Mouse (Mus musculus) liver, adult 2 months (tissue): ENCODE measurements around the gene Phc2. TPM values are rescaled to one million over a fixed set of nuclear protein-coding genes. Genes with fewer than 3 reads are reported as not detected.

Experiments used
- DNase-seq: peaks from one replicate; pipeline ENCODE4 v3.0.0-alpha.2; 2011; ENCODE audit warnings: low read depth, low spot score; ENCODE audit errors: extremely low read depth
- H3K27ac ChIP-seq: fragments of 200-500 bp; replicated peaks from 2 replicates; pipeline ENCODE4 v1.5.1; 2012; ENCODE audit warnings: low read depth, mild to moderate bottlenecking, control low read depth, inconsistent platforms, low read length; ENCODE audit not compliant: insufficient read depth
- H3K27me3 ChIP-seq: fragments of 200-500 bp; 2 replicates; pipeline ENCODE4 v1.6.1; 2012; ENCODE audit warnings: mild to moderate bottlenecking, moderate library complexity, low read length, inconsistent platforms; ENCODE audit not compliant: control insufficient read depth, insufficient read depth
- H3K36me3 ChIP-seq: fragments of 200-500 bp; 2 replicates; pipeline ENCODE4 v1.6.1; 2012; ENCODE audit warnings: low read length, inconsistent platforms; ENCODE audit not compliant: control insufficient read depth, insufficient read depth
- H3K4me1 ChIP-seq: fragments of 200-500 bp; 2 replicates; pipeline ENCODE4 v1.6.1; 2011; ENCODE audit warnings: low read length; ENCODE audit not compliant: control insufficient read depth, insufficient read depth
- H3K4me3 ChIP-seq: fragments of 200-500 bp; 2 replicates; pipeline ENCODE4 v1.5.1; 2011; ENCODE audit warnings: low read depth, mild to moderate bottlenecking, control low read depth, low read length, moderate library complexity; ENCODE audit not compliant: insufficient read depth
- H3K79me2 ChIP-seq: fragments of 200-500 bp; 2 replicates; pipeline ENCODE4 v1.6.1; 2012; ENCODE audit warnings: inconsistent platforms, mild to moderate bottlenecking, low read length, moderate library complexity; ENCODE audit not compliant: control insufficient read depth, insufficient read depth
- H3K9ac ChIP-seq: fragments of 200-500 bp; 2 replicates; pipeline ENCODE4 v1.6.1; 2012; ENCODE audit warnings: low read depth, mild to moderate bottlenecking, control low read depth, inconsistent platforms, low read length
- CTCF ChIP-seq: fragments of 200-500 bp; IDR thresholded peaks from 2 replicates; pipeline ENCODE4 v1.5.1; 2011; ENCODE audit warnings: low read depth, low read length, control low read depth
- POLR2A ChIP-seq: fragments of 200-500 bp; IDR thresholded peaks from 2 replicates; pipeline ENCODE4 v1.6.1; 2011; ENCODE audit warnings: low read length, control low read depth; ENCODE audit not compliant: insufficient read depth; ENCODE audit errors: extremely low read depth
- WGBS: fragments of 180-500 bp; shearing (Covaris S2); methylation state at CpG from one replicate; pipeline ENCODE4 v1.1.7; 2018; 5-methylcytosine and 5-hydroxymethylcytosine counted together
- polyA plus RNA-seq: library from polyadenylated mRNA; depleted of rRNA; stranded (reverse); fragments of >200 nt; gene quantifications from 2 replicates; pipeline ENCODE4 v1.2.3, GENCODE M21; 2012
- total RNA-seq: library from RNA; depleted of rRNA; stranded (reverse); fragments of >200 nt; gene quantifications from 2 replicates; pipeline ENCODE4 v1.2.3, GENCODE M21; 2014

The Phc2 gene
- total and polyA plus RNA-seq, 2 experiments, result 7.7 to 28.7 TPM

DNA sequence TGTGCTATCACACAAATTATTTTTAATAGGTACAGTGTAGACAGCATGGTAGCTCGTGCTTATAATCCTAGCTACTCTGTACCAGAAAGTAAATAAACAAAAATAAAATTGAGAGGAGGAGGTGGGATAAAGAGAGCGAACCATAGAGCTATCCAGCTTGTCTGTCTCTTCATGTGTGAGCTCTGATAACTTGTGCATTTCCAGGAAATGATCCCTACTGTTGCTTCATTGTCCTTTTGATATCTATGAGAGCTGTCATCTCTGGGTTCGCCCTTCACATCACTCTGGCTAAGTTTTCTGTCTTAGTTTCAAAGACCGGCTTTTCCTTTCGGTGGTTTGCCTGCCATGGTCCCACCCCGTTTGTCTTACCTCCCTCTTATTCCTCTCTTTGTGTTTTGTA, 14.7 kb downstream of the Phc2 start:
- no peak overlapping the region for H3K27ac ChIP-seq
- no peak for DNase-seq
- peaks cover 4% of the 10 kb centered on the region; the same call in 1 of the 2 replicates for H3K79me2 ChIP-seq
- peaks cover 3% of the 10 kb centered on the region; the same call in 1 of the 2 replicates for H3K4me1 ChIP-seq
- 80% methylated on average over 6 of the region's 6 CpGs for WGBS
- no peak overlapping the region for H3K4me3 ChIP-seq
- no peaks in the 10 kb centered on the region for H3K36me3 ChIP-seq
- TF ChIP-seq POLR2A (no peak), CTCF (no peak)
- no peak overlapping the region for H3K9ac ChIP-seq
- H3K27me3 ChIP-seq, result no peaks in the 10 kb centered on the region

DNA sequence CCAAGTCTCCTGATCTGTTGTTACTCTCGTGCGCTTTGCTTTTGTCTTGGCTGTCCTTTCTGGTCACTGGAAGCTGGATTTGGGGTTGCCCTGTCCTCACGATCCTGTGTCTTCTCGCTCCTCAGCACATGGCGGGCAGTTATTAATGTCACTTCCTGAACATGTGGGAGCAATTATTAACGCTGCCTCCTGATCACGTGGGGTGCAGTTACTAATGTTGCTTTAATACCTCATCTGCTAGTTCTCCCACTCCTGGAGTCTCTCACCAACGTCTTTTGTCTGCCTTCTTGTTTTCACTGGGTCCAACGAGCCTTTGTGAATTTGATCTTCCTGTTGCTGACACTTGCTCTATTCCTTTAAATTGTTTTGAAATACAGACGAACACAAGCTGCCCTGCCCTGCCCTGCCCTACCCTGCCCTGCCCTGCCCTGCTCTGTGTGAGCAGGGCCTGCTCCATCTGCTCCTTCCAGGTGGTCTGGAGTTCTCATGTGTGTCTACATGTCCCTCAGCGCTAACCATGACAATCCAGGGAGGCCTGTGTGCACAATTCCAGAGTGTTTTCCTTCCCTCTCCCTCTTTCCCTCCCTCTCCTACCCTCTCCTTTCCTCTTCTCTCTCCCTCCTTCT, 16.2 kb downstream of the Phc2 start:
- 73% methylated on average over 11 of the region's 11 CpGs for WGBS
- Histone ChIP-seq H3K36me3 (no peaks in the 10 kb centered on the region), H3K4me1 (peaks cover 3% of the 10 kb centered on the region; the same call in 1 of the 2 replicates), H3K4me3 (no peak overlapping the region), H3K27ac (no peak overlapping the region), H3K79me2 (peaks cover 4% of the 10 kb centered on the region; the same call in 1 of the 2 replicates), H3K9ac (no peak overlapping the region), H3K27me3 (no peaks in the 10 kb centered on the region)
- DNase-seq, result no peak
- TF ChIP-seq POLR2A (no peak), CTCF (no peak)

DNA sequence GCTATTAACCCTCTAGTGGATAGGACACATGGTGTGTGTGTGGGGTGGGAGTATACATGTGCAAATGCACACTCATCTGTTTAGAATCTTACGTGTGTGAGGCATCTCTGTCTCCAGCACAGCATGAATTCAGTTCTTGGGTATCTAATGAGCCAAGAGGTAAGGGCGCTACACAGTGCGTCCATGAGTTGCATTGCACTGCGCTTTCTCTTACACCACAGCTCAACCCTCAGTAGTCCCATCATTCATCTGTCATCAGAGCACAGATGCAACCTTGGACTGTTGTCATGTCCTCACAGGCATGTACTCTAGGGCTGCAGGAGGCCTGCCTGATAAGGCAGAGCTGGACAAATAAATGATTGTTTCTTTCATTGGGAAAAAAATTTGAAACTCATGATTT, 18.0 kb downstream of the Phc2 start:
- no peak overlapping the region for H3K9ac ChIP-seq
- no peak overlapping the region for H3K4me3 ChIP-seq
- H3K79me2 ChIP-seq, result peaks cover 4% of the 10 kb centered on the region; the same call in 1 of the 2 replicates
- H3K36me3 ChIP-seq, result no peaks in the 10 kb centered on the region
- TF ChIP-seq POLR2A, result no peak
- no peak for TF ChIP-seq CTCF
- DNase-seq, result no peak
- no peaks in the 10 kb centered on the region for H3K27me3 ChIP-seq
- H3K4me1 ChIP-seq, result peaks cover 3% of the 10 kb centered on the region; the same call in 1 of the 2 replicates
- WGBS, result 91% methylated on average over 4 of the region's 4 CpGs
- H3K27ac ChIP-seq, result no peak overlapping the region

DNA sequence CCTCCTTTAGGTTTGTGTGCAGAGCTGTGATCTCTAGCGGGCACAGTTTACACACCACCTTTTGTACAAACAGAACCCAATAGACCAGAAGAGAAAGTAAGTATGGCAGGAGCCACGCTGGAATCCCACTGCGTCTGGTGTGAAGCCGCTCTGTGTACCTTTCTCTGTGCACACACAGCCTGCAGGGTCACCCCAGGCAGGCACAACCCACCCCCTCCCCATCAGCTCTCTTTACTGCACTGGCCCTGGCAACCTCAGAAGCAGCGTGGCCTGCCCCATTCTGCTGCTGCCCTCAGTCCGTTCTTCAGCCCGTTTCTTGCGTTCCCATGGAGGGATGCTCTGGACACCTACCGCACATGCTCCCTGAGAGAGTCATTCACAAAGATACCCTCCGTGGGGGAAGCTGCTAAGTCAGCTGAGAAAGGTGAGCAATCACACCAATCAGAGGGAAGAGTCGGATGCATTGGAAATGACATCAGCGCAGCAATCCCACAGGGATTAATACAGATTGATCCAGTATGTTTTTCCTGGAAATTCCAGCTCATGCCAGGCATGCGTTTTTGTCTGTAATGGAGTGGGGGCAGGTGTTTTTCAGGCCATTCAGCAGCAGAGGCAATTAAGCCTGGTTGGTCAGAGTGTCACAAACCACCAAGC, 24.2 kb downstream of the Phc2 start:
- TF ChIP-seq POLR2A, result no peak
- TF ChIP-seq CTCF, result no peak
- H3K79me2 ChIP-seq, result no peaks in the 10 kb centered on the region
- peaks cover 2% of the 10 kb centered on the region; the same call in 1 of the 2 replicates for H3K4me1 ChIP-seq
- no peak overlapping the region for H3K9ac ChIP-seq
- WGBS, result 55% methylated on average over 13 of the region's 13 CpGs
- H3K27me3 ChIP-seq, result no peaks in the 10 kb centered on the region
- no peak overlapping the region for H3K27ac ChIP-seq
- no peaks in the 10 kb centered on the region for H3K36me3 ChIP-seq
- no peak for DNase-seq
- no peak overlapping the region for H3K4me3 ChIP-seq

DNA sequence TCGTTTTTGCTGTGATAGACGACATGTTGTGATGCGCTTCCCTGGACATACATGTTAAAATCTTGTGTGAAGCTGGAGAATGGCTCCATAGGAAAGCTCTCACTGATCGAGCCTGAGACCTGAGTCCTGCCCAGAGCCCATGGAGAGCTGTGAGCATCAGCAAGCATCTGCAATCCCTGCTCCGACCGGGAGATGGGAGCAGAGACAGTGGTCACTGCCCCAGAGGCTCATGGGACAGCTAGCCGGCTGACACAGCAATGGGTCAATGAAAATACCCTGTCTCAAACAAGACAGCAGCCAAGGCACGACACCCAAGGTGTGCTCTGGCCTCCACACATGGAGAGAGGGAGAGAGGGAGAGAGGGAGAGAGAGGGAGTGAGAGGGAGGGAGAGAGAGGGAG, 26.6 kb downstream of the Phc2 start:
- 43% methylated on average over 8 of the region's 8 CpGs for WGBS
- Histone ChIP-seq H3K79me2 (no peaks in the 10 kb centered on the region), H3K27me3 (no peaks in the 10 kb centered on the region), H3K4me3 (no peak overlapping the region), H3K36me3 (no peaks in the 10 kb centered on the region), H3K9ac (no peak overlapping the region), H3K4me1 (peaks cover 2% of the 10 kb centered on the region; the same call in 1 of the 2 replicates), H3K27ac (no peak overlapping the region; the same call in 1 of the 2 replicates)
- DNase-seq, result peak; percentile 73
- TF ChIP-seq CTCF, result peak; percentile 86
- no peak for TF ChIP-seq POLR2A

DNA sequence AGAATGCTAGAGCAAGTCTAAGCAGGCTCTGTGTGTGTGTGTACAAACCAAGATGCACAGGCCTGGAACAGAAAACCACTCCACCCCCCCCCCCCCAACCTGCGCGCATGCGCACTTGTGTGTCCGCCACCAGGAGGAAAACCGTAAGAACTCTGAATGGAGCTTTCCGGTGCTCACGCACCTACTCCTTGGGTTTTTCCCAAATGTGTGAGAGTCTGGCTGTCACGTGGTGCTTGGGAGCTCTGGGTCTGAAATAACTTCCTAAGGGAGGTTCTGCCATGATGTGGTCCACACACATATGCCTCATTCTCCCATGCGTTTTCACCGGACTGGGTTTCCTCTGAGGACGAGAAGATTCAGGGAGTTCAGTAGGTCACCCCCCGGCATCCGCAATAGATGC, 27.8 kb downstream of the Phc2 start:
- Histone ChIP-seq H3K9ac (no peak overlapping the region), H3K79me2 (no peaks in the 10 kb centered on the region), H3K27me3 (no peaks in the 10 kb centered on the region), H3K27ac (no peak overlapping the region), H3K4me1 (peaks cover 2% of the 10 kb centered on the region; the same call in 1 of the 2 replicates), H3K4me3 (no peak overlapping the region), H3K36me3 (no peaks in the 10 kb centered on the region)
- TF ChIP-seq POLR2A (no peak), CTCF (no peak)
- WGBS, result 95% methylated on average over 13 of the region's 13 CpGs
- DNase-seq, result no peak
